Mouse (Mus musculus) lung, embryonic 15.5 days (tissue): ENCODE measurements around the gene Rgma. TPM values are rescaled to one million over a fixed set of nuclear protein-coding genes. Genes with fewer than 3 reads are reported as not detected.

ENCODE experiments used
- ATAC-seq: fragments of 200-750 bp; cut with Nextera tagmentation; 2 replicates; pipeline ENCODE4 v1.8.0; 2017; ENCODE audit warnings: moderate number of reproducible peaks, borderline replicate concordance; ENCODE audit not compliant: low FRiP score, low TSS enrichment; ENCODE audit errors: extremely low read depth
- H3K27ac ChIP-seq: fragments of 300-500 bp; sonication (generic); 2 replicates; pipeline ENCODE4 v1.5.1; 2015; ENCODE audit warnings: moderate library complexity, mild to moderate bottlenecking, inconsistent platforms
- H3K27me3 ChIP-seq: fragments of 300-500 bp; sonication (generic); 2 replicates; pipeline ENCODE4 v1.6.1; 2015; ENCODE audit warnings: inconsistent platforms
- H3K36me3 ChIP-seq: fragments of 300-500 bp; sonication (generic); 2 replicates; pipeline ENCODE4 v1.6.1; 2015; ENCODE audit warnings: inconsistent platforms
- H3K4me1 ChIP-seq: fragments of 300-500 bp; sonication (generic); 2 replicates; pipeline ENCODE4 v1.6.1; 2015; ENCODE audit warnings: inconsistent platforms
- H3K4me2 ChIP-seq: fragments of 300-500 bp; sonication (generic); 2 replicates; pipeline ENCODE4 v1.6.1; 2015; ENCODE audit warnings: inconsistent platforms, mild to moderate bottlenecking, moderate library complexity
- H3K4me3 ChIP-seq: fragments of 300-500 bp; sonication (generic); 2 replicates; pipeline ENCODE4 v1.5.1; 2015; ENCODE audit warnings: mild to moderate bottlenecking, inconsistent platforms
- H3K9ac ChIP-seq: fragments of 300-500 bp; sonication (generic); 2 replicates; pipeline ENCODE4 v1.6.1; 2015; ENCODE audit warnings: inconsistent platforms
- H3K9me3 ChIP-seq: fragments of 300-500 bp; sonication (generic); 2 replicates; pipeline ENCODE4 v1.6.1; 2016; ENCODE audit warnings: inconsistent platforms
- WGBS: fragments of 180-500 bp; shearing (Covaris S2); methylation state at CpG from one replicate; pipeline ENCODE4 v1.1.7; 2015; 5-methylcytosine and 5-hydroxymethylcytosine counted together
- polyA plus RNA-seq: library from polyadenylated mRNA; unstranded; fragments of >200 nt; fragmentation: Nextera tagmentation; extraction: Ambion mirVana; gene quantifications from 2 replicates; pipeline ENCODE4 v1.2.1, GENCODE M21; 2015

Rgma gene
- polyA plus RNA-seq, 1 experiment from 2014 or later = 12.9 TPM

DNA sequence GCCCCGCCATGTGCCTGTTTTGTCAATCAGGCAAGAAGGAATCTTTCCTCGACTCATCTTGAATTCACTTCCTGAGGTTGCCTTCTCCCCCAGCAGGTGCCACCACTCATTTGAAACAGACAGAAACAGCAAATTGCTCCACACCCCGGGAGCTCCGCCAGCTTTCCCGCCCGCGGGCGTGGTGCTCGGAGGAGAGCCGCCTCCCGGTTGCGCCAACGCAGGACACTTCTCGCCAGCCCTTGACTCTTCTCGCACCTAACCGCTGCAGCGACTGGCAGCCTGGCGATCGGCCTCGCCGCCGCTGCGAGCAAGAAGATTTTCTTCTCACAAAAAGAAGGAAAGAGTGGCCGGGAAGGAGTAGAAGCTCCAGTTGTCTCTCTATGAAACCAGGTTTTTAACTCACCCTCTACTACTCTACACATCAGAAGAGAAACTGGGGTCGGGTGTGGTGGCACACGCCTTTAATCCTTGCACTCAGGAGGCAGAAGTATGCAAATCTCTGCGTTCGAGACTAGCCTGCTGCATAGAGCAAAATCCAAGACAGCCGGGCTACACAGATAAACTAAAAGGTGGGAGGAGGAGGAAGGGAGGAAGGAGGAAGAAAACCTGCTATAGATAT lies 2.8 kb upstream of the Rgma start:
- 2% methylated on average over 29 of the region's 29 CpGs for WGBS
- H3K27ac ChIP-seq = no peak overlapping the region
- peak overlapping the region; percentile 25; the same call in 1 of the 2 replicates for H3K9ac ChIP-seq
- no peaks in the 10 kb centered on the region for H3K9me3 ChIP-seq
- no peak for ATAC-seq
- H3K4me3 ChIP-seq = peak overlapping the region; percentile 35
- peaks cover 59% of the 10 kb centered on the region for H3K27me3 ChIP-seq
- H3K36me3 ChIP-seq = no peaks in the 10 kb centered on the region
- H3K4me2 ChIP-seq = peak overlapping the region; percentile 68
- H3K4me1 ChIP-seq = peaks cover 31% of the 10 kb centered on the region

DNA sequence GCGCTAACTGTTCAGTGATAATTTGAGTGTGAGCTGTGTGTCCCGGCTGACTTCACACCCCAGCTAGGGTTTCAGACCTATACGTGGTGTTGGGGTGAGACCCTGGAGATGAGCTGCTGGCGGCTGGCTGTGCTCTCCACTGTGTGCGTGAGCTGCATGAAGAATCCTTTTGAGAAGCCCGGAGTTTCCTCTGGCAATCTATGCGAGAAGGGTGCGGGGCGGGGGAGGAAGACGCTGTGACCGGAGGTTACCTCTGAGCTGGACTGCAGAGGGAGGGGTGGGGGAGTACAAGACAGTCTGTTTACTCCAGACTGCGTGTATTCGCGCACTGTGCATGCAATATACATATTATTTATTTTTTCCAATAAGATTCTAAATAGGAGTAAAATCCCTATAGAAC lies 582 bp upstream of the Rgma start:
- Histone ChIP-seq H3K36me3 (no peaks in the 10 kb centered on the region), H3K27ac (no peak overlapping the region), H3K9ac (peak overlapping the region; percentile 65), H3K4me1 (peaks cover 31% of the 10 kb centered on the region), H3K9me3 (no peaks in the 10 kb centered on the region), H3K27me3 (peaks cover 59% of the 10 kb centered on the region), H3K4me2 (peak overlapping the region; percentile 99), H3K4me3 (peak overlapping the region; percentile 65)
- WGBS = 1% methylated on average over 14 of the region's 14 CpGs
- peak; percentile 23 for ATAC-seq

DNA sequence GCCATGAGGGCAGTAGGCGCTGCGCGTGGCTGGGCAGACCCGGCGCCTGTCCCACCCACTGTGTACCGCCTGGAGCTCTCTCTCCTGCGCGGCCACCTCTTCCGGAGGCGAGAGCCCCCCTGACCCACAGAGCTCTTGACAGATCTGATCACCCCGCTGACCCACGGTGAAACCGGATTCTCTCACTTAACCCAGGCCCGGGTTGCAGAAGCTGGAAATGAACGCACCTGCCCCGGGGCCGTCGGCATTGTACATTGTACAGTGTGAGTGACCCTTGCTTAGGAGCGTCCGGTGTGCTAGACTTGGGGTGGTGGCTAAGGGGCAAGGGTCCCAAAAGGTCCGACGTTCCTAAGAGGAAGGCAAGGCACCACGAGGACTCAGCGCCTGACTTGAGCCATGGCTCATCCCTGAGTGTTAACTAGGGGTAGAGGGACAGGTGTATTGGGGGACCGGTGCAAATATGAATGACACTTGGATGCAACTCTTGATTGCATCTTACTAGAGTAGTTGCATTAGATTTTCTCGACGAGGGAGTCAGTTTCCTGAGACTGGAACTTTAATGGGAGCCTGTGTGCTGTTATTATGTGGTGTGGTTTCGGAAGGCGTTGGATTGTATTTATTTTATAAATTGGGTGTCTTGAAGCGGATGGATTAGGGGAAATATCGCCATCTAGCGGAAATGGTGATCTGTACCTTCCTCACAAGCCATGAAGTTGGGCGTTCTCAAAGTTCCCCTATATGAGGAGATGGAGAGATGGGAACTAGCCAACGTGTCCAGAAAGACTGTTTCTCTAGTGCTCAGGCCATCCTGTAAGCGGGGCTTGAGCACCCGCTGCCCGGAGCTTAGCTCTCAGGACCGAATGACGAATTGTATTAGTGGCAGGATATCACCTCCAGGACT lies 1.0 kb downstream of the Rgma start:
- H3K27ac ChIP-seq = no peak overlapping the region
- H3K4me3 ChIP-seq = peak overlapping the region; percentile 65
- 1% methylated on average over 39 of the region's 39 CpGs for WGBS
- H3K4me2 ChIP-seq = peak overlapping the region; percentile 99
- ATAC-seq = peak; percentile 48; the same call in 1 of the 2 replicates
- H3K4me1 ChIP-seq = peaks cover 31% of the 10 kb centered on the region
- no peaks in the 10 kb centered on the region for H3K9me3 ChIP-seq
- H3K27me3 ChIP-seq = peaks cover 45% of the 10 kb centered on the region
- no peaks in the 10 kb centered on the region for H3K36me3 ChIP-seq
- H3K9ac ChIP-seq = peak overlapping the region; percentile 65

DNA sequence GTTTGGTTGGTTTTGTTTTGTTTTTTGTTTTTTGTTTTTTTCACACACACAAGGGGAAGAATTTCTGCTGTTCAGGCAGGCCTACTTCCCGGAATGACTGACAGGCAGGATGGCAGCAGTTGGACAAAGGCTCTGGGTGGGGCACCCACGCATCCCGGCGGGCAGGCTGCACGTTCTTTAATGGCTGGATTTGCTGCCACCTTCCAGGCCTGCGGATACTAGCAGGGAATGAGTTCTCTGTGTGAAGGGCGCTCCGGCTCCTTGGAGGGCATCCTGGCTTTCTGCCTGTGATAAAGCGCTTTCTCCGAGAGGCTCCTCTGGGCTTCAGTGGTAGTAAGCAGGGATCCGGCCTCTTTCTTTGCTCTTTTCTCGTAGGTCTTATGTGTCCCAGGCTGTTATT lies 2.0 kb downstream of the Rgma start:
- no peak overlapping the region for H3K9ac ChIP-seq
- 62% methylated on average over 12 of the region's 12 CpGs for WGBS
- H3K27me3 ChIP-seq = peaks cover 36% of the 10 kb centered on the region
- H3K4me2 ChIP-seq = peak overlapping the region; percentile 99; the same call in 1 of the 2 replicates
- no peak overlapping the region for H3K27ac ChIP-seq
- H3K9me3 ChIP-seq = no peaks in the 10 kb centered on the region
- peaks cover 27% of the 10 kb centered on the region for H3K4me1 ChIP-seq
- H3K36me3 ChIP-seq = no peaks in the 10 kb centered on the region
- no peak for ATAC-seq
- H3K4me3 ChIP-seq = no peak overlapping the region

DNA sequence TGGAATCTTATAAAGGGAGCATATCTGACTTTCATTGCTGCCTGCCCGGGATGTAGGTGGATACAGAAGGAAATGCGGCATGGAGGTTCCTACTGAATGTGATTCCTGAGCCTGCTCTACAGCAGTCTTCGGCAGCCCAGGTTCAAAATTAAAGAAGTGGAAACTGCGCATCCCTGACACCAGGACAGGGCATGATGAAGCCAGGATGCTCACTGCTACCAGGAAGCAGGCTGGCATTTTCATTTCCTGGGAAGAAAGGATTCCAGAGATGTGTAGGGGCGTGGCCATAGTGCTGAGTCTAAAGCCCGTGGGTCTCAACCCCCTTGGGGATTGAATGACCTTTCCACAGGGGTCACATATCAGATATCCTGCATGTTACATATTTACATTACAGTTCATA lies 2.7 kb downstream of the Rgma start:
- no peak for ATAC-seq
- Histone ChIP-seq H3K9me3 (no peaks in the 10 kb centered on the region), H3K9ac (no peak overlapping the region), H3K27me3 (peaks cover 28% of the 10 kb centered on the region), H3K4me2 (no peak overlapping the region), H3K4me1 (peaks cover 20% of the 10 kb centered on the region), H3K27ac (no peak overlapping the region), H3K4me3 (no peak overlapping the region), H3K36me3 (no peaks in the 10 kb centered on the region)
- WGBS = 71% methylated on average over 6 of the region's 6 CpGs

DNA sequence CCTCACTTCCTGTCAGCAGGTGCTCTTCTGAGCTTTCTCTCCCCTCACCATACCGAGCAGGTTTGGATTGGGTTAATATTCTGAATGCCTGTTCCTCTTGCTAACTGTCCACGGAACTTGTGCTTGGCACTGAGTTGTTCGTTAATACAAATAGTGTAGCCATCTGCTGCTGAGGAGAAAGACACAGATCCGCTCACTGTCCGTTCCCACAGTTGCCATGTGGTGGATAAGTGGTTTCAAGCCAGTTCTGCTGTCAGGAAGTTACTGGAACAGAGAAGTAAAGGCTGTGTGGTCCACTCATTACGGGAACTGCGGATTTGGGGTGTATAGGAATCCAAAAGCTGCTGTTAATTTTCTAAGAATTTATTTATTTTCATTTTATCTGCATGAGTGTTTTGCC lies 7.5 kb downstream of the Rgma start:
- Histone ChIP-seq H3K4me3 (no peak overlapping the region), H3K9ac (no peak overlapping the region), H3K4me1 (no peaks in the 10 kb centered on the region), H3K4me2 (no peak overlapping the region), H3K36me3 (no peaks in the 10 kb centered on the region), H3K27me3 (no peaks in the 10 kb centered on the region), H3K27ac (no peak overlapping the region), H3K9me3 (no peaks in the 10 kb centered on the region)
- WGBS = 68% methylated on average over 7 of the region's 7 CpGs
- ATAC-seq = no peak

DNA sequence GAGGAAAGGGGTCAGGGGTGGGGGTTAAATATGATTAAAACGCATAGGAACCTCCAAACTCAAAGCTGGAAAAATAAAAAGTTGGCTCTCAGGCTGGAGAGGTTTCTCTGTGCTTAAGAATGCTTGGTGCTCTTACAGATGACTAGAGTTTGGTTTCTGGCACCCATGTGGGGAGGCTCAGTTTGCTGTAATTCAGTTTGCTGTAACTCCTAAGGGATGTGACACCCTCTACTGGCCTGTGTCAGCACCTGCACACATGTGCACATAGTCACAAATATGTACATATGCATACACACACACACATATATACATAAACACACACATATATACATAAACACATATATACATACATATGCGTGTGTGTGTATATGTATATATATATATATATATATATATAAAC lies 13.6 kb downstream of the Rgma start:
- H3K9me3 ChIP-seq = no peaks in the 10 kb centered on the region
- no peaks in the 10 kb centered on the region for H3K36me3 ChIP-seq
- H3K4me2 ChIP-seq = no peak overlapping the region
- peaks cover 28% of the 10 kb centered on the region for H3K4me1 ChIP-seq
- no peak overlapping the region for H3K4me3 ChIP-seq
- WGBS = 64% methylated on average over 2 of the region's 2 CpGs
- no peaks in the 10 kb centered on the region for H3K27me3 ChIP-seq
- no peak for ATAC-seq
- peak overlapping the region; percentile 95; the same call in 1 of the 2 replicates for H3K27ac ChIP-seq
- no peak overlapping the region for H3K9ac ChIP-seq

DNA sequence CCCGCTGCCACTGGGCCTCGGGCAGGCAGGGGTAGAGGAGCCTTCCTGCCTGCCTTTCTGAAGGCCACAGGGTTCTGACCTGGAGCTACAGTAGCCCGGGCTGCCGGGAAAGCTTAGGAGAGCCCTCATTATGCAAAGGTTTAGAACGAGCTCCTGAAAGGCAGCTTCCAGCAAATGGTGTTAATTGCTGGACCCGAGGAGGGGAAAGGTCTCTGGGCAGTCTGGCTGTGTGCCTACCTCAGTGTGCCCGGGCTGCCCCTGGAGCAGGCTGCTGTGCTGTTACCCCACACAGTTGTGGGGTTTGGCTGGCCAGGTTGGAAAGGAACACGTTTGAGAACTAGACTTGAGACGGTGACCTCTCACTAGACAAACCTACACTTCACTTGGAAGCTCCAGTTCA lies 14.1 kb downstream of the Rgma start:
- Histone ChIP-seq H3K4me3 (peak overlapping the region; percentile 80), H3K9ac (no peak overlapping the region)

DNA sequence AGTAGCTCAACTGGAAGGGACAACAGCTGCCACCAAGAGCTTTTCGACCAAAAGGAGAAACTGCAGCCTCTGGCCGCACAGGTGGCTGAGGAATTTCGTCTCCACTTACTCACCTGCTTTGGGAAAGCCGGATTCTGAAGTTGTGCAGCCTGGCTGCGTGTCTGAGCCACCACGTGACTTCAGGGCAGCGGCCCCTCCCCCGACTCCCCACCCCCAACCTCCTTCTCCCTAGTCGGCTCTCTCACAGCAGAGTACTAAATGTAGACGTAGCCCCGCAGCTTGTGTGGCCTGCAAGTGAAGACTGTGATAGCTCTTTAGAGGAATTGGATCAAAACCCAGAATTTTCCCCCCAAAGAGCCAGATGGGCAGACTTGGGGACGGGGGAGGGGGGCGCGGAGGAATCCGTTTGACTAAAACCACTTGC lies 14.6 kb downstream of the Rgma start:
- no peaks in the 10 kb centered on the region for H3K36me3 ChIP-seq
- 1% methylated on average over 15 of the region's 15 CpGs for WGBS
- H3K4me3 ChIP-seq = peak overlapping the region; percentile 80
- peak overlapping the region; percentile 95 for H3K27ac ChIP-seq
- no peaks in the 10 kb centered on the region for H3K9me3 ChIP-seq
- H3K9ac ChIP-seq = no peak overlapping the region
- H3K27me3 ChIP-seq = no peaks in the 10 kb centered on the region
- peaks cover 37% of the 10 kb centered on the region for H3K4me1 ChIP-seq
- ATAC-seq = no peak
- peak overlapping the region; percentile 76 for H3K4me2 ChIP-seq

More for the DNA sequence above, 14.1 kb downstream of the Rgma start:
- 11% methylated on average over 9 of the region's 9 CpGs for WGBS
- peak overlapping the region; percentile 95 for H3K27ac ChIP-seq
- no peaks in the 10 kb centered on the region for H3K36me3 ChIP-seq
- peak overlapping the region; percentile 76 for H3K4me2 ChIP-seq
- ATAC-seq = no peak
- no peaks in the 10 kb centered on the region for H3K9me3 ChIP-seq
- H3K4me1 ChIP-seq = peaks cover 33% of the 10 kb centered on the region
- H3K27me3 ChIP-seq = no peaks in the 10 kb centered on the region

DNA sequence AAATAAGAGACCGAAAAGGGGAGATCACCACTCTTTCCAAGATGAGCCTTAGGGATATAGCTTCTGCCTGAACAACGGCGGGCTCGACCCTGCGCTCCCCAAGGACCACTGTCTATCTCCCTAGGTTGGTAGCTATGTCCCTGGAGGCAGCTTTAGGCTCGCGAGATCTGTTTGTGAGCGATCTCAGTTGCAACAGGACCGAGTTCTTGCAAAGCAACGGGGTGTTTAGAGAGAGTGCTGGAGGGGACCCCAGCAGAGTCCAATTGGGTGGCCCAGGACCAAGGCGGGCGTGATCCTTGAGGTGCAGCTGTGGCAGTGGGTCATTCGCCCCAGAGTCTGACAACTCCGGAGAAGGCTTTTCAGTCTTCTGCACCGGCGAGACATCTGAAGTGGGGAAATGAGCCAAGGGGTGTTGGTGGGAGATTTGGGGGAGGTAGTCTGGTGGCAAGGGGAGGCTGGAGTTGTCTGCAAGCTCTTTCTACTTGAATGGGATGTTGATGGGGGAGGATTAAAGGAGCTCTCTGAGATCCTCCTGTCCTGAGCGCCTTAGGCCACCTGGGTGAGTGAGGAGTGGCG lies 15.2 kb downstream of the Rgma start:
- Histone ChIP-seq H3K4me1 (peaks cover 42% of the 10 kb centered on the region), H3K4me3 (peak overlapping the region; percentile 80), H3K9ac (peak overlapping the region; percentile 29), H3K9me3 (no peaks in the 10 kb centered on the region), H3K36me3 (no peaks in the 10 kb centered on the region), H3K27me3 (no peaks in the 10 kb centered on the region), H3K4me2 (peak overlapping the region; percentile 76), H3K27ac (peak overlapping the region; percentile 95)
- peak; percentile 13; the same call in 1 of the 2 replicates for ATAC-seq
- WGBS = 2% methylated on average over 18 of the region's 18 CpGs

DNA sequence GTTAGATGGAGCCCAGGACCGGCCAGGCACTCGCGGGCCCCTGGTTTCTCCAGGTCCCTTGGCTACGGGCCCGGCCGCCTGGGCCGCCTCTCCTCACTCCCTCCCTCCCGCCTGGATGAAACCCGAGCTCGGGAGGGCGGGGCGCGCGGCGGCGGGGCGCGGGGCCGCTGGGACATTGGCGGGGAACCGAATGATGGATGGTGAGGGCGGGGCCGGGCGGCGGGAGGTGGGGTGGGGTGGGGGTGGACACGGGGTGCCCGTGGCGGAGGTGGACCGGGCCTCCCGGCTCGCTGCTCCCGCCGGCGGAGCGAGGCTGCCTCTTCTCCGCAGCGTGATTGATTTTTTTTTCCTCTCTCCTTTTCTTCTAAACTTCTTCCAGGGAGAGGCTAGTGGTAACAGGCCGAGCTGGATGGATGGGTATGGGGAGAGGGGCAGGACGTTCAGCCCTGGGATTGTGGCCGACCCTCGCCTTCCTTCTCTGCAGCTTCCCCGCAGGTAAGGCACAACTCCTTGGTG lies 15.8 kb downstream of the Rgma start:
- ATAC-seq = peak; percentile 86
- H3K9ac ChIP-seq = peak overlapping the region; percentile 76

More for the DNA sequence above, 15.8 kb downstream of the Rgma start:
- Histone ChIP-seq H3K27ac (peak overlapping the region; percentile 95), H3K27me3 (no peaks in the 10 kb centered on the region), H3K36me3 (no peaks in the 10 kb centered on the region), H3K4me1 (peaks cover 42% of the 10 kb centered on the region), H3K4me2 (peak overlapping the region; percentile 76), H3K4me3 (peak overlapping the region; percentile 80), H3K9me3 (no peaks in the 10 kb centered on the region)
- WGBS = 0% methylated on average over 42 of the region's 42 CpGs
